Mouse (Mus musculus) myocyte (in vitro differentiated cells): ENCODE measurements at regions not wholly inside any gene's neighbourhood (a gene's known extent, or its start where the extent isn't known, plus 50 kb on each side); places are given as distances from the start of the nearest gene placed in this dataset.

Experiments
- CEBPB ChIP-seq: IDR thresholded peaks from 2 replicates; pipeline ENCODE4 v1.6.1; 2011; ENCODE audit warnings: mild to moderate bottlenecking, moderate library complexity; ENCODE audit not compliant: poor library complexity, insufficient read depth, severe bottlenecking
- E2F4 ChIP-seq: IDR thresholded peaks from one replicate; pipeline ENCODE4 v1.6.1; 2011; ENCODE audit warnings: mild to moderate bottlenecking, control low read depth, moderate library complexity; ENCODE audit not compliant: insufficient read depth
- MAX ChIP-seq: IDR thresholded peaks from one replicate; pipeline ENCODE4 v1.6.1; 2011; ENCODE audit warnings: low read depth, mild to moderate bottlenecking, control low read depth
- MYOD1 ChIP-seq, 3 experiments: IDR thresholded peaks; one replicate each; pipeline ENCODE4 v1.6.1; 2011; ENCODE audit warnings: control low read depth in 2 of 3, low read depth in 2 of 3, mild to moderate bottlenecking in 2 of 3, moderate library complexity in 1 of 3; ENCODE audit not compliant: insufficient read length in 2 of 3, control insufficient read depth in 1 of 3
- MYOG ChIP-seq, 3 experiments: IDR thresholded peaks; one replicate each; pipeline ENCODE4 v1.6.1; 2011; ENCODE audit warnings: control low read depth in 2 of 3, low read depth in 2 of 3, mild to moderate bottlenecking in 2 of 3; ENCODE audit not compliant: insufficient read length in 2 of 3, control insufficient read depth in 1 of 3, insufficient read depth in 1 of 3
- POLR2A ChIP-seq: IDR thresholded peaks from one replicate; pipeline ENCODE4 v1.6.1; 2011; ENCODE audit warnings: low read depth, mild to moderate bottlenecking, control low read depth, moderate library complexity; ENCODE audit not compliant: insufficient read length
- POLR2AphosphoS2 ChIP-seq: IDR thresholded peaks from one replicate; pipeline ENCODE4 v1.6.1; 2011; ENCODE audit warnings: low read depth, control low read depth; ENCODE audit not compliant: insufficient read length
- REST ChIP-seq: IDR thresholded peaks from one replicate; pipeline ENCODE4 v1.6.1; 2011; ENCODE audit warnings: mild to moderate bottlenecking, control low read depth, moderate library complexity; ENCODE audit not compliant: insufficient read depth, insufficient read length
- SRF ChIP-seq: IDR thresholded peaks from one replicate; pipeline ENCODE4 v1.6.1; 2011; ENCODE audit warnings: low read depth; ENCODE audit not compliant: control insufficient read depth, insufficient read length
- TCF12 ChIP-seq: IDR thresholded peaks from one replicate; pipeline ENCODE4 v1.6.1; 2011; ENCODE audit warnings: mild to moderate bottlenecking, control low read depth; ENCODE audit not compliant: poor library complexity, insufficient read depth, severe bottlenecking
- TCF3 ChIP-seq: IDR thresholded peaks from one replicate; pipeline ENCODE4 v1.6.1; 2011; ENCODE audit warnings: low read depth, control low read depth; ENCODE audit not compliant: insufficient read length
- USF1 ChIP-seq: IDR thresholded peaks from one replicate; pipeline ENCODE4 v1.6.1; 2011; ENCODE audit warnings: low read depth, mild to moderate bottlenecking, control low read depth, moderate library complexity

DNA sequence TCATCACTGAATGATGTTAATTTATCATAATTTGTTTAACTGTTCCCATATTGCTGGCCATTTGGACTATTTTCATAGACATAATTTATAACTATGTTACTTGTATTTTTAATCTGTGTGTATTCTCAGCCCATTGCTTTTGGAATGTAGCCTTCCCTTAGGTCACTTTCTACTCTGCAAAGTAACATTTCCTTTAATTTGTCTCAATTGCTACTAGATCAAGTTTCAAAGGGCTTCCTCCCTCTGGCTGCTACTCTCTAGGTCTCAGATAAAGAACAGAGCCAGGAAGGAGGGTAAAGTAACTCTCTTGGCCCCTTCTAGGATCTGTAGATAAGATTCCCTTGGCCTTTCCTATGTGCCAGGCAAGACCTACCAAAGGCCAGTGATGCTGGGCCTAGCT lies 85.4 kb downstream of the Prlhr start:
- TF ChIP-seq POLR2A, result no peak
- no peak for TF ChIP-seq MAX
- TF ChIP-seq POLR2AphosphoS2, result no peak
- no peak for TF ChIP-seq CEBPB
- TF ChIP-seq USF1, result no peak
- no peak for TF ChIP-seq REST
- no peak for TF ChIP-seq MYOG (IDR thresholded peaks at IDR 0.05; ENCODE audit: control insufficient read depth in 1 of 3, insufficient read depth in 1 of 3, insufficient read length in 2 of 3, low read depth in 2 of 3)
- no peak for TF ChIP-seq E2F4
- no peak for TF ChIP-seq SRF
- TF ChIP-seq MYOD1 (IDR thresholded peaks at IDR 0.05; ENCODE audit: control insufficient read depth in 1 of 3, insufficient read length in 2 of 3, low read depth in 2 of 3), result no peak
- TF ChIP-seq TCF12, result no peak
- TF ChIP-seq TCF3, result no peak
